Mouse (Mus musculus) erythroblast, embryonic 14.5 days (primary cell): Measurements from ENCODE around the gene Prickle3. TPM values are rescaled to one million over a fixed set of nuclear protein-coding genes. Genes with fewer than 3 reads are reported as not detected.

Experiments used
- H3K27me3 ChIP-seq: 2 replicates; pipeline ENCODE4 v1.6.1; 2012; ENCODE audit warnings: inconsistent platforms; ENCODE audit not compliant: control insufficient read depth
- H3K36me3 ChIP-seq: 2 replicates; pipeline ENCODE4 v1.6.1; 2012; ENCODE audit warnings: mild to moderate bottlenecking, inconsistent platforms; ENCODE audit not compliant: control insufficient read depth
- H3K4me1 ChIP-seq: 2 replicates; pipeline ENCODE4 v1.6.1; 2012; ENCODE audit warnings: inconsistent platforms; ENCODE audit not compliant: control insufficient read depth
- H3K4me3 ChIP-seq: replicated peaks from 2 replicates; pipeline ENCODE3; 2012; ENCODE audit warnings: moderate library complexity, mild to moderate bottlenecking, inconsistent platforms
- H3K9me3 ChIP-seq: 2 replicates; pipeline ENCODE4 v1.6.1; 2012; ENCODE audit warnings: low read length, inconsistent platforms, mixed read lengths; ENCODE audit not compliant: control insufficient read depth
- GATA1 ChIP-seq: IDR thresholded peaks from 2 replicates; pipeline ENCODE4 v1.6.1; 2012; ENCODE audit warnings: low read length, inconsistent platforms, mixed read lengths
- TAL1 ChIP-seq: IDR thresholded peaks from 3 replicates; pipeline ENCODE4 v1.6.1; 2012; ENCODE audit warnings: low read length, inconsistent platforms, mixed read lengths
- polyA plus RNA-seq: library from polyadenylated mRNA; stranded (reverse); fragments of >175 nt; gene quantifications from 2 replicates; pipeline ENCODE4 v1.2.3, GENCODE M21; 2012

Gene Prickle3
- polyA plus RNA-seq, 1 experiment = 0.03 TPM

- H3K27me3 ChIP-seq = peaks cover 2% of the 10 kb centered on the region
- no peak for TF ChIP-seq GATA1
- TF ChIP-seq TAL1 = no peak
- H3K4me1 ChIP-seq = peaks cover 11% of the 10 kb centered on the region
These were observed 8.9 kb downstream of the Prickle3 start for GRCm38 (mm10) chrX:7665739-7666502.

GRCm38 (mm10) chrX:7670390-7670881 is 13.4 kb downstream of the Prickle3 start:
- Histone ChIP-seq H3K27me3 (peaks cover 9% of the 10 kb centered on the region), H3K36me3 (no peaks in the 10 kb centered on the region; the same call in 1 of the 2 replicates), H3K9me3 (peaks cover 9% of the 10 kb centered on the region), H3K4me1 (peaks cover 30% of the 10 kb centered on the region), H3K4me3 (peak overlapping the region; percentile 63)
- TF ChIP-seq GATA1 = no peak
- TF ChIP-seq TAL1 = no peak

More at GRCm38 (mm10) chrX:7665739-7666502, 8.9 kb downstream of the Prickle3 start:
- Histone ChIP-seq H3K9me3 (peaks cover 8% of the 10 kb centered on the region), H3K4me3 (no peak overlapping the region), H3K36me3 (no peaks in the 10 kb centered on the region; the same call in 1 of the 2 replicates)

GRCm38 (mm10) chrX:7670921-7671623 is 14.0 kb downstream of the Prickle3 start, which contains the start of gene Plp2:
Gene Plp2, minus strand, starts transcription at chrX:7671390.
- TF ChIP-seq GATA1 (no peak), TAL1 (no peak)
- Histone ChIP-seq H3K9me3 (peaks cover 9% of the 10 kb centered on the region), H3K36me3 (no peaks in the 10 kb centered on the region; the same call in 1 of the 2 replicates), H3K4me1 (peaks cover 30% of the 10 kb centered on the region), H3K4me3 (peak within 1 kb of the TSS; percentile 63), H3K27me3 (peaks cover 9% of the 10 kb centered on the region)

DNA sequence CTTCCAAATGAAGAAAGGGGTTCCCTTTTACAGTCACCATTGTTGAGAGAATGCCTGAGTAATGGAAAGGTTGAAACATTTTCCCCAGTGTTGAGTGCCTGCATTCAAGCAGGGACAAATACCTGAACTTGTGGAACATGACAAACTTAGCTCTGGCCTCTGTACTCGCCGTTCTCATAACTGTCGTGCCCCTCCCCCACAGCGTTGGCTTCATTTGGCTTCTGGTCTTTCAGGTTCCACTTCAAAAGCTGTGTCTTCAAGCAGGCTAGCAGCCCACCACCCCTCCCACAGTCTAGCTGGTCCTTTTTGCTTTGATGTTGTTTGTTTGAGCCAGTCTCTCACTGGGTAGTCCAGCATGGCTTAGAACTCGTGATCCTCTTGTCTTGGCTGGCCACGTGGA is 15.7 kb downstream of the Prickle3 start:
- peaks cover 9% of the 10 kb centered on the region for H3K27me3 ChIP-seq
- H3K9me3 ChIP-seq = peaks cover 5% of the 10 kb centered on the region
- no peak overlapping the region for H3K4me3 ChIP-seq
- H3K4me1 ChIP-seq = peaks cover 30% of the 10 kb centered on the region
- TF ChIP-seq GATA1 (no peak), TAL1 (no peak)
- H3K36me3 ChIP-seq = no peaks in the 10 kb centered on the region

- H3K27me3 ChIP-seq = peaks cover 9% of the 10 kb centered on the region
- H3K4me1 ChIP-seq = peaks cover 30% of the 10 kb centered on the region
- H3K9me3 ChIP-seq = peaks cover 5% of the 10 kb centered on the region
- H3K4me3 ChIP-seq = peak overlapping the region; percentile 45
- no peaks in the 10 kb centered on the region for H3K36me3 ChIP-seq
- TF ChIP-seq TAL1 (no peak), GATA1 (no peak)
These were observed 16.7 kb downstream of the Prickle3 start for GRCm38 (mm10) chrX:7673578-7674281.

DNA sequence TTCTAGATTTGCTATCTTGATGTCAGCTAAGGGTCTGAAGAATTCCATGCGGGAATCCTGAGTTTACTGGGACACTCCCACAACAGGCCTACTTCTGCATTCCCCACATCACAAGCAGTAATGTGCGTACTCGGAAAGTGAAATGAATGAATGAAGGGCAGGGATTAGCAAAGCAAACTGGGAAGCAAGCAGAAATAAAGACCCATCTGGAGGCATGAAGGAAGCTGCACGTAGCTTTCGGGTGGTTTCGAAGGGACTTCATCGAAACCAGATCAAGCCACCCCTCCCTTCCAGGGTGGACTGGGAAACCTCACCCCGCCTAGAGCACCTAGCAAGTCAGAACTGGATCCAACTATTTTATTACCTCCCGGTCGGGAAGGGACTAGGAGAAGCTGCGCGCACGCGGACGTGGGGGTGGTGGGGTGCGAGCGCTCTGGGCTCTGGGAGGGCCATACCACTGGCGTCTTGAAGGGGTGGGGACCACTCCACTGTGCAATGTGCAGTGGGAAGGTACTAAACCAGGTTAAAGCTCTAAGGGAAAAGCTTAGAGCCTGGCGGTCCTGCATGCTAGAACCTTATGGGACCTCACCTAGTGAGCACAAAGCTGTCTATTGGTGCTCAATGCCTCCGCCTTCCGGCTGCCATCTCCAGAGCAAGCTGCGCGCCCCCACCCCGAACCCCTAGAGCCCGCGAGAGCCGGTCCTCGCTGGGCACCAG is 17.4 kb downstream of the Prickle3 start:
- TF ChIP-seq GATA1 (no peak), TAL1 (no peak)
- peaks cover 5% of the 10 kb centered on the region for H3K9me3 ChIP-seq
- peaks cover 9% of the 10 kb centered on the region for H3K27me3 ChIP-seq
- H3K4me3 ChIP-seq = peak overlapping the region; percentile 45
- peaks cover 32% of the 10 kb centered on the region for H3K4me1 ChIP-seq
- no peaks in the 10 kb centered on the region for H3K36me3 ChIP-seq

- peaks cover 5% of the 10 kb centered on the region for H3K9me3 ChIP-seq
- peaks cover 35% of the 10 kb centered on the region for H3K4me1 ChIP-seq
- H3K27me3 ChIP-seq = peaks cover 9% of the 10 kb centered on the region
- peak overlapping the region; percentile 45 for H3K4me3 ChIP-seq
- TF ChIP-seq GATA1 = no peak
- no peak for TF ChIP-seq TAL1
- H3K36me3 ChIP-seq = no peaks in the 10 kb centered on the region
These were observed 17.9 kb downstream of the Prickle3 start for GRCm38 (mm10) chrX:7675001-7675380.

GRCm38 (mm10) chrX:7678986-7679385 is 21.9 kb downstream of the Prickle3 start:
- no peak for TF ChIP-seq TAL1
- no peak for TF ChIP-seq GATA1
- no peak overlapping the region for H3K4me3 ChIP-seq
- no peaks in the 10 kb centered on the region for H3K36me3 ChIP-seq
- H3K27me3 ChIP-seq = 0 out of 2 replicates have a peak, but pooled peaks cover 6% of the 10 kb centered on the region
- no peaks in the 10 kb centered on the region; the same call in 1 of the 2 replicates for H3K9me3 ChIP-seq
- H3K4me1 ChIP-seq = peaks cover 21% of the 10 kb centered on the region
